Mouse (Mus musculus): ENCODE measurements around the gene Nppc.

Gene Nppc

GRCm38 (mm10) chr1:86670279-86671038 is at the start of gene Nppc:
Gene Nppc, minus strand, starts transcription at chr1:86670571.
- peak; percentile 76 for DNase-seq (ENCODE audit: extremely low spot score)

GRCm38 (mm10) chr1:86719391-86719790 is 49.0 kb upstream of the Nppc start:
- no peak for DNase-seq (ENCODE audit: extremely low spot score)

GRCm38 (mm10) chr1:86718190-86718589 is 47.8 kb upstream of the Nppc start:
- DNase-seq (ENCODE audit: extremely low spot score) = no peak

- no peak for DNase-seq (ENCODE audit: extremely low spot score)
These were observed 42.7 kb upstream of the Nppc start for GRCm38 (mm10) chr1:86713054-86713453.

GRCm38 (mm10) chr1:86712045-86712444 is 41.7 kb upstream of the Nppc start:
- DNase-seq (ENCODE audit: extremely low spot score) = no peak

- no peak for DNase-seq (ENCODE audit: extremely low spot score)
These were observed 39.2 kb upstream of the Nppc start for GRCm38 (mm10) chr1:86709546-86709945.

- no peak for DNase-seq (ENCODE audit: extremely low spot score)
These were observed 35.1 kb upstream of the Nppc start for GRCm38 (mm10) chr1:86705461-86705860.

- no peak for DNase-seq (ENCODE audit: extremely low spot score)
These were observed 33.6 kb upstream of the Nppc start for GRCm38 (mm10) chr1:86703965-86704326.

GRCm38 (mm10) chr1:86703300-86703964 is 33.1 kb upstream of the Nppc start, which contains the start of gene Dis3l2:
Gene Dis3l2, plus strand, starts transcription at chr1:86703808.
- DNase-seq (ENCODE audit: extremely low spot score) = peak; percentile 88

GRCm38 (mm10) chr1:86700367-86700766 is 30.0 kb upstream of the Nppc start:
- no peak for DNase-seq (ENCODE audit: extremely low spot score)

GRCm38 (mm10) chr1:86699346-86700136 is 29.2 kb upstream of the Nppc start:
- DNase-seq (ENCODE audit: extremely low spot score) = no peak

GRCm38 (mm10) chr1:86698721-86699120 is 28.4 kb upstream of the Nppc start:
- DNase-seq (ENCODE audit: extremely low spot score) = no peak

- no peak for DNase-seq (ENCODE audit: extremely low spot score)
These were observed 26.6 kb upstream of the Nppc start for GRCm38 (mm10) chr1:86696948-86697347.

- DNase-seq (ENCODE audit: extremely low spot score) = no peak
These were observed 20.7 kb upstream of the Nppc start for GRCm38 (mm10) chr1:86691027-86691426.

GRCm38 (mm10) chr1:86687236-86687635 is 16.9 kb upstream of the Nppc start:
- DNase-seq (ENCODE audit: extremely low spot score) = no peak

- no peak for DNase-seq (ENCODE audit: extremely low spot score)
These were observed 8.3 kb upstream of the Nppc start for GRCm38 (mm10) chr1:86678667-86679066.

- no peak for DNase-seq (ENCODE audit: extremely low spot score)
These were observed 7.3 kb upstream of the Nppc start for GRCm38 (mm10) chr1:86677624-86678023.

- DNase-seq (ENCODE audit: extremely low spot score) = no peak
These were observed 4.8 kb upstream of the Nppc start for GRCm38 (mm10) chr1:86675126-86675525.

GRCm38 (mm10) chr1:86674385-86674784 is 4.0 kb upstream of the Nppc start:
- no peak for DNase-seq (ENCODE audit: extremely low spot score)

GRCm38 (mm10) chr1:86669552-86670273 is 658 bp downstream of the Nppc start:
- peak; percentile 72 for DNase-seq (ENCODE audit: extremely low spot score)

GRCm38 (mm10) chr1:86665091-86665490 is 5.3 kb downstream of the Nppc start:
- no peak for DNase-seq (ENCODE audit: extremely low spot score)

- DNase-seq (ENCODE audit: extremely low spot score) = no peak
These were observed 13.3 kb downstream of the Nppc start for GRCm38 (mm10) chr1:86657071-86657470.

Measured in embryo, embryonic 9.5 days (tissue).